Mouse (Mus musculus): ENCODE data around the gene Fstl4.
"Not testable (repeated sequence)": the region's sequence is repeated elsewhere in the genome, so short reads cannot be mapped to it uniquely, and the experiment has no call there.

The Fstl4 gene

DNA sequence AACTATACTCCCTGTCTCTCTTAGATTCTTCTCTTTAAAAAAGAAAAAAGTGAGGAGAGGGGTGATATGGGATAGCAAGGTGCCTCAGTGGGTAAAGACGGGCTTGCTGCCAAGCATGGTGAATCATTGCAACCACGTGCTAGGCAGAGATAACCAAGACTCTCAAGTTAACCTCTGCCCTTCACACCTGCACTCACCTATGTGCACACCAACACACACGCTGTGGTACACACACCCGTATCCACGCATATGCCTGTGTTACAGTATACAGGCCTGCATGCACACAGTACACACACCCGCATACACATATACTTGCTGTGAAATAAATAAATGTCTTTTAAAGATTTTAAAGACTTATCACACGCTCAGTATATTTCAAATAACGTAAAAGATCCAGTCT, 375.8 kb downstream of the Fstl4 start:
- DNase-seq: no peak

DNA sequence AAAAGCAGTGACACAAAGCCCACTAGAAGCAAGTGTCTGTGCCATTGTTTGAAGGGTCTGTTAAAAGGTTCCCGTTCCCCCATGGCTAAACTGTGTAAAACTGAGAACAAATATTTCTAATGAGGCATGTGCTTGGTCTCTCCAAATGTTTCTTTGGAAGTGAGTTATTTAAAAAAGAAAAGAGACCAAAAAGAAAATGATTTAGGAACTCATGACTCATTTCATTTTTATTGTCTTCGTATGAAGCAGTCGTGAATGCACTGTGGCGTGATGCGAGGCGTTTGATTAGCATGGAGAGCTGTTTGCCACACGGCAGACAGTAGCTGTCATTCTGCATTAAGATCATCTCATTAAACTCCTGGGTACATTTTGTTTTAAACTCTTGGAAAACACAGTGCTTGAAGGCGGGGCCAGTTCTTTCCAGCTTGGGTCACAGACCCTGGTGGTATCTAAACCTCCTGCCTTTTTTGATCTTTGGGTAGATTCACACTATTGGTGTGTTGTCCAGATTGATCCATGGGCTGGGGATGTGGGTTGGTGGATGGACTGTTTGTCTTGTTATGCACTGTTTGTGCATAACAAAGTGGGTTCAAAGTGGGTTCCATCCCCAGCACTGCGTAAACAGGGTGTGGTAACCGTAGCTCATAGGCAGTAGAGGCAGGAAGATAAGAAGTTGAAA, 376.4 kb downstream of the Fstl4 start:
- DNase-seq: no peak

DNA sequence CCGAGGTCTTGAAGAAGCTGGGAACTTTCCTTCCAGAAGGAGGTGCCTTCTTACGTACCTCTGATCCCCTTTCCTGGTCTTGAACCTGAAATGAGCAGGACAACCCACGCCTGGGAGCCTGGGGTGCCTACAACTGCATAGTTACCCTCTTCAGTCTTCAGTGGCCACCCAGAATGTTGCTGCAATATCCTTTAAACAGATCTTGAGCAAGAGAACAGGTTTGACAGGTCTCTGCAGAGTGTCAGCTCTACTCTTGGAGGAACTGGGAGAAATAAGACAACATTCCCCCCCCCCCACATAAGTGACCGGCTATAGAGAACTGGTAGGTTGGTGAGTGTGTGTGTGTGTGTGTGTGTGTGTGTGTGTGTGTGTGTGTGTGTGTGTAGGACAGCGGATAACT, 379.1 kb downstream of the Fstl4 start:
- no peak for DNase-seq

DNA sequence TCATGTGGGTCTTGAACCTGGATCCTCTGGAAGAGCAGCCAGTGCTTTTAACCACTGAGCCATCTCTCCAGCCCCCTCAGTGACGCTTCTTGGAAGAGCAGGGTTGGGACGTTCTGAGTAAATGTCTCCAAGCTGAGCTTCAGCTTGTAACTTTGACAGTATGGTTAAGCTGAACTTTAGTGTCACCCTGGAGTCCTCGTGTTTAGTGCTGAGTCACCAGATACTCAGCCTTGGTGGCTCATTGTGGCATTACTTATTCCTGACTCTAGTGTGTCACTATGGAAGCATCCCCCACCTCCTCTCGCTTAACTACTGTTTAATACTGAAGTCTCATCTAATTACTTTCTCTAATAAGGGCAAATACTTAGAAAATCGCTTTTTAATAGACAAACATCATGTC, 380.1 kb downstream of the Fstl4 start:
- DNase-seq: no peak

DNA sequence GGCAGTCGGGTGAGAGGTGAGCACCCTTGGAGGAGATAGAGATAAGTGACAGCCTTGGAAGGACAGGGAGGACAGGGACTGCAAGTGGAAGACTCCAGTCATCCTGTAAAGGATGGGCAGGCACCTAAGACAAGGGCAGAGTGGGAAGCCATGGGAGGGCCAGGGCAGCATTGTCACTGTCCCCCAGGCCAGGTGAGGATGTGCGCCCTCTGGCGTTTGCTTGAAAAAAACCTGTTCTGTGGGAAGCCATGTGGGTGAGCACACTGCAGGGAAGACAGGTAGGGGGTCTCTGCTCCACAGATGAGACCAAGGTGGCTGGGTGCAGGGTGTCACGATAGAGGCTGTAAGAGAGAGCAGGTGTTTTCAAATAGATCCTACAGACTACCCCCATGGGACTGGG, 381.9 kb downstream of the Fstl4 start:
- peak in 1 of 2 experiments; percentile 20 for DNase-seq

DNA sequence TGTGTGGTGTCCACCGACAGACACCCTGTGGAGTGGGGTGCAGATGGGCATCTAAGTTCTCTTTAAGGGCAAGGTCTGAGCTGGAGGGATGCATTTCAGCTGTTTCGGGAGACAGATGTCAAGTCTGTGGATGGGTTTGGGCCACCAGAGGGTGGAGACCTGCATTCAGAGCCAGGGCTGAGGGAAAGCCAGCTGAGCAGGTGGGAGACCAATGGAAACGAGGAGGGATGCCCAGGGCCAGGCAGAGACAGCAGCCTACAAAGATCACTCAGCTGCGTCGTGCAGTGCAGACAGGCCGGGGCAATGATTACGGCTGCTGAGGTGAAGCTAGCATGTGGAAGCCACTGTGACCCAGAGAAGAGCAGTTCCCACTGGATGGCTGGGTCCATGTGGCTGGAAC, 392.0 kb downstream of the Fstl4 start:
- DNase-seq: no peak

DNA sequence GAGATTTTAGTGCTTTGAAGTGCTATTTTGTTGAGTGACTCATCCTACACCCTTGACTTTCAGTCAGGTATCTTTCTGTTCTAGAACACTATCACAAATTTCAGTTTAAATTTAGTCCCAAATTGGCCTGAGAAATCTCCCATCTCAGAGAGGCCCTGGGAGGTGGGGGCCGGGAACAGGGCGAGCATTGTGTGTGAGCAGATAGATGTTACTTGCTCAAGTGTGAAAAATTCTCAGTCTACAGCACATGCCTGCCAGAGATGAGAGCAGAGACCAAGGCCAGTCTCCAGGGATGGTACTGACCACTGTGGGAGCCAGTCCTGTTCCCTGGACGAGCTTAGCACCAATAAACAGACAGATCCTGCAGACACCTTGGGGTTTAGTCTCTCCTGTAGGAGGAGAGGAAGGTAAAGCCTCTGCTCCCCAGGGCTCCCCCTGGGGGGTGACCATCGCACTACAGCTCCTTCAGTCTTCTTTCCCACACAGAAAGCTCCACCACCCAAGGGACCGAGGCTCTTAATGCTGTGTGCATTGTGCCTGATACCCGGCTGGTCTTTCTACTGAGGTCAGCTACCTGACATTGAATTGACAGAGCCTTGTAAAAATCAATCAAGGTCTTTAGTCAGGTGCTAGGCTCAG, 393.3 kb downstream of the Fstl4 start:
- DNase-seq: no peak

DNA sequence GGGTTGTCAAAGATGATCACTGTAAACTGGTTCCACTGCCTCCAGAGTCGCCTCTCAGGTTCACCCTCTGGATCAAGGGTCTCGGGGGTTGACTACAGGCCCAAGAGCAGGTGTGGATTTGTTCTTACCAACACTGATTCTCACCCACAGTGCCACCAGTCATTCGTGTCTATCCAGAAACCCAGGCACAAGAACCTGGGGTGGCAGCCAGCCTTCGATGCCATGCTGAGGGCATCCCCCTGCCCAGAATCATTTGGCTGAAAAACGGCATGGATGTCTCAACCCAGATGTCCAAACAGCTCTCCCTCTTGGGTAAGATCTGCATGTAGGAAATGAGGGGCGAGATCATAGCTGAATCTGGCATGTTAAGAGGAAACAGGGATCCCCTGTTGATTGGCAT, 398.0 kb downstream of the Fstl4 start:
- no peak for DNase-seq

DNA sequence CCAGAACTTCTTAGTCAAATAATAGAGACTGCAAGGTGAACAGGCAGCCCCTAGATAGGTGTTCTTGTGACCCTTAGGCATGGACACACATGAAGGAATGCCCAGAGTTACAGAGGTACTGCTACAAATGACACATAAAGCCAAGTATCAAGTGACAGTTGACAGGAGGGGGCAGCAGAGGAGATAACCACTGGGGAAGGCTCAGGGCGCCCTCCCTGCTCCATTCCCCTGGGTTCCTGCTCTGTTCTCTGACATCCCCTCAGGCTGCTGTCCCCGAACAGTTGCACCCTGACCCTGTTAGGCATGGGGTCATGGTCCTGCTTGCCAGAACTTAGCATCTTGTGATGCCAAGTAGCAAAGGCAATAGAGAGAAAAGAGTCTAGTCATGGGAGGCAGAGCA, 402.0 kb downstream of the Fstl4 start:
- DNase-seq: no peak

DNA sequence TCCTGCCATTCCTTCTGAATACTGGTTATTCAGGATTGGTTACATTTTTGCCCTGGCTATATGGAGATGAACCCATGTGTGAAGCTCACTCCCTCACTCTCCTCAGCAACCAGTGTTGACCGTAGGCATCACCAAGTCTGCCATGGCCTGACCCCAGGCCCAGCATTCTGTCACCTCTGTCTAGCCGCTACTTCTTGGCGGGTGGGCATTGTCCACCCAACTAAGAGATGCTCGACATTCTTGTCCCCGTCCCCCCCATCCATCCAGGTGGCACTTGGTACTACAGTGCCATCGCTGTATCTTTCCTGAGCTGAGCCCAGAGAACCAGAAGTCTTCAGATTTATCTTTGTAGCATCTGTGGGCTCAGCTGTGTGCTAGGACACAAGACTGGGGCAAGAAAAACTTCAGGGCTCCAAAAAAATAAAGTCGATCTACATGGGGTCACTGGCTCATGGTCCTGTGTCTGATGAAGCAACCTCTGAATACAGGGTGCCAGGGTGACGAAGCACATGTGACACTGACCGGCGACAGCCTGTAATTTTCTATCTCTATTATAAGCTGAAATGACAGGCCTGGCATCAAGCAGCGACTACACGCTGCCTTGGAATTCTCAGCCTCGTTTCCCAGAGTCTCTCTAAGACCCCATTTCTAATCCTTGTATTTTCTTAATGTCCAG, 417.9 kb downstream of the Fstl4 start:
- DNase-seq: no peak

DNA sequence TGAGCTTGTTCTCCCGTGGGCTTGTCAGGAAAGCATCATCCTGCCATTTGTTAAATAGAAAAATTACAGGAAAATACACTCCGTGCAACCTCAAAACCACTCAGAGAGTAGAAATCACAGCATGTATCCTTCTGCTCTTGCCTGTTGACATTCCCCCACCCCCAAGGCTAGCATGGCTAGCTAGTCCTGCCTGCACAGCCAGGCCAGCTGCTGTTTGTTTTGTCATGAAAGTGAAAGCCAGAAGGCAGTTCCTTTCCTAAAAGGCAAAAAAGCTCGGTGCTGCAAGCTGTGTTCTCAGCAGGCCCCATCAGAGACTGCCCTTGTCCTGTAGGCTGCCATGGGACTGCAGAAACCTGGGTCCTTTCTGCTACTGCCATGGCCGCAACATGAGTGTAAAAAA, 418.4 kb downstream of the Fstl4 start:
- DNase-seq: no peak

DNA sequence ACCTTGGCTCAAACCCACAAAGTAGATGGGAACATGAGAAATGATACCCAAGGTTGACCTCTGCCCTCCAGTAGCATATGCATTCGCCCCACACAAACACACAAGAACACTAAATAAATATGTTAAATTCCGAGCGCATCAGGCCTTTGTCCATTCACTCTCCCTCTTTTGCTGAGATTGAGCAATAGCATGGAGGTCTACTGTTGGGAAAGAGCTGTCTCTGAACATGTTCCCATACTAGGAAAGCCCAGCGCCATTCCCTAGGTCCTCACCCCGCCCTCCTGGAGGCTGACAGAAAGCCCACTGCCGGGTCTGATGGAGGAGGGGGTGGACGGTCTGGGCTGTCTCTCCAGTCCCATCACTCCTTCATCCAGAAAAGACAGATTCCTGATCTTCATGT, 419.6 kb downstream of the Fstl4 start:
- DNase-seq: no peak

DNA sequence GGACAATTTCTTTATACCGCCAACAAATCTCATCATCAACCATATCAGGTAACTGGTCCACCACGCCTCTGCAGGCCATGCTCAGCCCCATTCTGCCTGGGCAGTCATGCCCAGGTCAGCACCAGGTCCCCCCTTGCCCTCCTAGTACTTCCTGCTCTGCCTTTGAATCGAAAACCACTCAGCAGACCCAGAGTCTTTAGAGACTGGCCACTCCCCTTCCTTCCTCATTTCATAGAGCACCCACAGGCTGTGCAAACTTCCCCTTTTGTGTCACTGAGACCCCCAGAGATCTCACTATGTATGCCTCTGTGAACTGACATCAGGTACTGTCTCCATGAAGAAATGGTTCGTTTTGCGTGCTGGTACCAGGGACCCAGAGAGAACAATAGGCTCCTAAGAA, 420.3 kb downstream of the Fstl4 start:
- DNase-seq: peak; percentile 17 to 25

DNA sequence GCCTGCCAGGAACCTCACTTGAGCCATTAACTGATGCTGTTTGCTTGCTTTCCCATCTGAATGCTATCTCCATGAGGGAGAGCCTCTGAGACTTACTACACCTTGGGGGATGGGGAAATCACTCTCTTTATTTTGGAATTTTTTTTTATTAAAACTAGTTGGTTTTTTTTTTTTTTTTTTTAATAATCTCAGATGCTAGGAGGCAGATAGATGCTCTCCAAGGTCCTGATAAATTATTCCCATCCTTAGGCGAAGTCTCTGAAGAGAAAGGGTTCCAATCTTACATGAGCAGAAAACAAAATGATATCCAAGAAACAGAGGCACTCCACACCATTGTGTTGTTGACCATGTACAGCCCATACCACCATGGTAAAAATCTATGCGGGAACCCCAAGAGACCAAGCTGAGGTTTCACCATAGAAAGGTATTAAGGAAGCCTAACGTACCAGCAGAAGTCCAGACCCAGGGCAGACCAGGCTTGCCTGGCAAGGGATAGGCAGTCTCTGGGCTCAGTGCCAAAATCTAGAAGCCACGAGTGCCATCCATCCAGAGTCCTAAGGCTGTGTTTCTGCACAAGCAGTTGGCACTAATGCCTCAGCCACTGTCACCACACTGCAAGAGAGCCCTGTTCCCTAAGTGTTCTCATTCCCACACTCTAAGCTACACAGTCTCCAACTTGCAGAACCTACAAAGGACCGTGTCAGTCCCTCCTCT, 423.1 kb downstream of the Fstl4 start:
- no peak for DNase-seq

DNA sequence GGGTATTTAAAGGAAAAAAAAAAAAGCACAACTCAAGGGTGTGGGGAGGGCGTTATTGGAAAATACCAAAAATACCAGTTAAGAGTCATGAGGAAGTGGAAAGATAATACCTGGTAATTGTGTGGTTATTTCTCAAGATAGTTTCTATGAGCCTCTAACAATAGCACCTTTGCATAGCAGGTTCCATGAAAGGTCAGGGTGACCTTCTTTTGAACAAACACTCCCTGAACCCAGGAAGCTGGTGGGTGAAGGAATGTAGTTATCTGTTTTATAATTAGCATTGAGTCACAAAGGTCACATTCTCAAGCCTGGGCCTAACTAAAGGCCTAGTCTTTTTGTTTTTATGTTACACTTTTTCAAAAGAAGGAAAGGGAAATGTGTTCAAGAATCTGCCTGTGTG, 432.1 kb downstream of the Fstl4 start:
- DNase-seq: not testable (repeated sequence)

DNA sequence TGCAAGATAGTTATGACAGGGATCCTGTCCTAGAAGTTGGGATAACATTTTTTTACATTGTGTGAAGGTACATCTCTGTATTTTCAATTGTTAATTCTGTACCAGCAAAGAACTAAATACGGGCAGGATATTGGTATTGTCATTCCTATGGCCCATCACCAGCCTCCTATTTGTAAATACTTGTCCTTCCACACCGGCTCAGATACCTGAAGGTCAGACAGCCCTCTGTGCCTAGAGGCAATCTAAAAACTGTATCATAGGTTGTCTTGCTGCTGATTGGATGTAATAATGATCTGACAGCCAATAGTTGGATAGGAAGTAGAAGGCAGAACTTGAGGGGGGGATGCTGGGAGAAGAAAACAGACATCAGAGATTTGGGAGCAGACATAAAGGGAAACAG, 432.7 kb downstream of the Fstl4 start:
- DNase-seq: no peak

DNA sequence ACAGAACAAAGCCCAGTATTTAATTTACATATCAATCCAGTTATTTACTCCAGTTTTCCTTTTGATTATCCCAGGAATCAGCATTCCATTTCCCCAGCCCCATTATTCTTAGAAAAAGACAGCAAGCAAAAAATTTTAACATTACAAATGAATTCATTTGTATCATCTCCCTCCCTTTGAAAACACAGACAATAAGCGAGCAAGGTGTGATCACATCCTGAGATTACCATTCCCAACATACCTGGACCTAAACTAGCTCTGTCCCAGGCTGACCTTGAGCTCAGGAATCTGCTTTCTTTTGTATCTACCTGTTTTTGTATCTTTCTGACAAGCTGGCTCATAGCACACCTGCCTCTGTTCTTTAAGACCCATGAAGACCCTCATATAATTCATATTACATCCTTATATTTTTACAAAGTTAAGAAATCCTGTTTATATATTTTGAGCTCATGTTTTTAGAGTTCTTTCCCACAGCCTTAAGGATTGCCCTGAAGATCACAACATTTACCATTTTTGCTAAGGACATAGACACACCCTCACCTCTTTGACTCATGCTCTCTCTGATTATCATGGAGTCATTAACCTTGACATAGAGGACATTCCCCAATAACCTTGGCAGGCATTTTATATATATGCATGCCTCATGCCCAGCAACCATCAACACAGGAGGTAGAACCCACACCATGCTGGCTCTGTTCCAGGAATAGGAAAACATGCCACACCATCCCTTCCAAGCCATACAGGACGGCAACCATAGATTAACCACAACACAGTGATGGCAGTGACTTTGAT, 438.2 kb downstream of the Fstl4 start:
- DNase-seq: no peak

DNA sequence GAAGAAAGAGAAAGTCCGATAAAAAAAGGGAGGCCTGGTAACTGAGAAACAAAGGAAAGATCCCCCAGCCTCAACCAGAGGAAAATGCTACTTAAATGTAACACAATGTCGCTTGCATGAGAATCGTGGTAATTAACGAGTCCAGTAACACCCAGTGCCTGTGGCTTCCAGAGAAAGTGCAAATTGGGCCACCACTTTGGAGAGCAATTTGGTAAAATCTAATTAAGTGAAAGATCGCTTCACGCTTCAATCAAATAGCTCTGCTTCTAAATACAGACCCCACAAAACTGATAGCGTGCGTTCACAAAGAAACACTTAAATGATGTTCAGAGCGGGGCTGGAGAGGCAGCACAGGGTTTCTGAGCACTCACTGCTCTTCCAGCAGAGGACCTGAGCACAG, 446.4 kb downstream of the Fstl4 start:
- DNase-seq: no peak

DNA sequence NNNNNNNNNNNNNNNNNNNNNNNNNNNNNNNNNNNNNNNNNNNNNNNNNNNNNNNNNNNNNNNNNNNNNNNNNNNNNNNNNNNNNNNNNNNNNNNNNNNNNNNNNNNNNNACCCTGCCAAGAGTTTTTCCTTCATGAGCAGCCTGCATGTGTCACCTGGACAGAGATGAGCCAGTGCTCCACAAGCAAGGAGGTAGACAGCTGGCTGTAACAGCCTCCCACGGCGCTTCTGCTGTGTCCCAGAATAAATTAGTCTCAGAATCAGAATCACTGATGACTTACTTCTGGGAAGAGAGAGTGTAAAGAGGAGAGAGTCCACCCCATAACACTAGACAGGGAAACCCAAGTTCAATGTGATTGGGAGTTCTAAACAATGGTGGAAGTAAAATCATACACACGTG, 464.6 kb downstream of the Fstl4 start:
- DNase-seq: no peak

DNA sequence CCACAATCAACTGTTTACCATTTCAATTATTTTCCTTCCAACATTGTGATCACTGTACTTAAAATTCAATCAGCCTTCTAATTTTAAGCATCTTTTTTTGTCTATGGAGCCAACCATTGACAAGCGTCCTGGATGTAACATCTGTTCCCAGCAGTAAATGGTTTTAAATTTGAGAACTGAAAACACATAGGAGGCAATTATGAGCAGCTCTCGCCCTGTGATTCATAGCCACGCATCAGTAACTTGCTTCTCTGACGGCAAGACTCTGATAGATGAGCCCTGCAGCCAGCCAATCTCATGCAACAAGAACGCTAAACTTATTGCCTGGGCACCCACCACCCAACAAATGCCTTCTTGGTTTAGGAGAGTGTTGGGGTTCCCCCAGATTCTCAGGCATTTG, 467.4 kb downstream of the Fstl4 start:
- DNase-seq: no peak

DNA sequence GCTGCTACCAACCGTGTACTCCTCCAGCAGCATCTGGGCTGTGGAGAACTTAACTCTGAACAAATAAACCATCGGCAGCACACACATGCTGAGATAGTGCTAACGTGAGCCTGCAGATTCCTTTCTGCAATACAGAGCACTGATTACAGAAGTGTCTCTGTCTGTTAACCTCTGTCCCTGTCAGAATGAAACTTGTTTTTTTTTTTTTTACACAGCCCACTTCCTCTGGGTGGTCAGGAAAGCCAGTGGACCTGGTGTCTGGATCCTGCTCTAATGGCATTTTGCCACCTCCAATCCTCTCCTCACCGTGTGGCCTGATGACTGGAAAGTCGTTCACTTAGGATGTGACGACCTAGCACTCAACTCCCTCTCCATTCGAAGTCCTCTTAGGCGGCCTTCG, 469.2 kb downstream of the Fstl4 start:
- no peak for DNase-seq

All from spleen, adult 18-20 months (tissue).